Mouse (Mus musculus): ENCODE results near the gene Stard7.
A peak's percentile ranks its signal among the peaks of the same experiment; 100 is the strongest.

DNA sequence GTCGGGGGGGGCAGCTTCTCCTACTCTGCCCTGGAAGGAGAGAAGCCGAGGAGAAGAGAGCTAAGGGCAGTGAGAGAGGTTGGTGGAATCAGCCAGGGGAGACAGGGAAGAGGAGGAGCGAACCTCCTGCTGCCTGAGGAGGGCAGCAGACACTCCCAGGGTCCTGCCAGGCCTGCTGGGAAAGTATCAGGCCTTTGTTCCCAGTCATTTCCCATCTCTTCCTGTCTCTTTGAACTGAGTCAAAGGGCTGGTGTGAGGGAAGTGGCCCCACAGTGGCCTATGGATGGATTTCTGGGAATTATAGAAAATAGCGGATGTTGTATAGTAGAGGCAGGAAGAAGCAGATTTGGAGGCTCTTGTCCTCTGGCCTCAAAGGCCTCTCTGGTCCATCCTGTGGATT lies 43.9 kb downstream of the Stard7 start:
- TF ChIP-seq CTCF (IDR thresholded peaks at IDR 0.05), result peak; percentile 54
- TF ChIP-seq EP300 (IDR thresholded peaks at IDR 0.05), result 0 out of 2 replicates have a peak, but pooled peaks have one; percentile 15
